Mouse (Mus musculus) spleen, postnatal 4 days (tissue): ENCODE measurements around the gene Tcf7l2.

Source experiments
- DNase-seq, 2 experiments: peaks; one replicate each; pipeline ENCODE4 v3.0.0; 2022; ENCODE audit warnings: low spot score in 2 of 2

Tcf7l2 gene

DNA sequence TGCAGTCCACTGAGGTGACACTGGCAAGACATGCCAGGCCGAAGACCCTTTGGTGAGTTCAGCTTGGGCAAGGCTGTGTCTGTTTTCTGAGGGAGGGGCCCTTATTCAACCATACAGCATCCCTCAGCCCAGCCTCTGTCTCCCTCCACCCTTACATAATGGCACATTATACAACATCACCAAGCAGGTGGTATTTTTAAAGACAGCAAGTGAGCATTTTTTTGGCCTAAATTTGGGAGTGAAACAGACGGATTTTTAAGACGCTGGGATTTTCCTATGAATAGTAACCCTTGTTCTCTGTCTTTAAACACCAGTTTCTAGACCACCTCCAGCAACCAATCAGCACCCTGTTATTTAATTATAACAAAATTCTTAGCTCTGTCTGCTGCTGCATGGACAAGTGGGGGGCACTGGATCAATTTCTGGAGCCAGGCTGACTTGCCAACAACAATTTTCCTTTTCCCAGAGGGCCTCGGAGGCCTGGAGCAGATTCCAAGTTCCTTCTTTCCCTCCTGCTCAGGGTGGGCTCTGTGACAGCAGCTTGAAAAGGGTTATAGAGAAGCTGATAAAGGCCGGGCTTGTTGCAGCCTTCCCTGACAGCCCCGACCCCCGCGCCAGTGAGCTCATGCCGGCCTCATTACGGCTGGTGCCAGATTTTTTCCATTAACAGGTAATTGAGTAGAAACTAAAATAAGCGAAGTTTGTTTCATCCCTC lies 199.1 kb downstream of the Tcf7l2 start:
- DNase-seq = no peak

DNA sequence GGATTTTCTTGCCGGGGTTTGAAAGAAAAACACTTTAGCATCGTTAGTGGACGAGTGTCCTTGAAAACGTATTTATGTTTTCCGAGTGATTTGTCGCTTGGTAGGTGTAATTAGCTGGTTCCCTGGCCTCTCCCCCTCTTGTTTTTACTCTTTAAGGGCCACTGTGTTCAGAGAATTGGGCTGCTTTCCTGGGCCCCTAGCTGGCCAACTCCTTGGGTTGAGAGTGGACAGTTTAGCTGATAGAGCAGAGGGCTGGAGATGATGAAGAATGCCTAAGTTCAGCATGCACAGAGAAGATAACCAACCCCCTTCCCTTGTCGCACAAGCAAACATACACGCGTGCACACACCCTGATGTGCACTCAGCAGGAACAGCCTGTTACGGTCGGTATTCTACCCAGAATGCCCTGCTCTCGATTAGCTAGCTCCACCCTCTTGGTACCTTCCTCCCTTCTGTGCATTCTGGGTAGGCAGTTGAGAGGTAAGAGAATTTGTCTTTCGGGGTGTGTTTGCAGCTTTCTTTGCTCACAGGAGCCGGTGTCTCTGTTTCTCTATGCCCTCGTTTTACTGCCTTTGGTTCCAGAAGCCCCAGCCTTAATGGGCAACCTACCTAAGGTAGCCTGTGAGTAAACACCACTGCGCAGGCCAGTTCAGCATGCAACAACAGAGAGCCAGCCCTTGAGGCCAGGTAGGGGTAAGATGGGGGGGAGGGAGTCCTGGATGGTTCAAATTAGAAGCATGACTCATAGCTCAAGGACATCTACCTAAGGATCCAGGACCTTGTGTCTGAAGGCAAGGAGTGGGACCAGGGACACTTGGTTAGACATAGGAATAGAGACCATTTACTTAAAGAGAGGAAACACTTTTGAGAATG lies 199.9 kb downstream of the Tcf7l2 start:
- DNase-seq = peak; percentile 57 to 62

DNA sequence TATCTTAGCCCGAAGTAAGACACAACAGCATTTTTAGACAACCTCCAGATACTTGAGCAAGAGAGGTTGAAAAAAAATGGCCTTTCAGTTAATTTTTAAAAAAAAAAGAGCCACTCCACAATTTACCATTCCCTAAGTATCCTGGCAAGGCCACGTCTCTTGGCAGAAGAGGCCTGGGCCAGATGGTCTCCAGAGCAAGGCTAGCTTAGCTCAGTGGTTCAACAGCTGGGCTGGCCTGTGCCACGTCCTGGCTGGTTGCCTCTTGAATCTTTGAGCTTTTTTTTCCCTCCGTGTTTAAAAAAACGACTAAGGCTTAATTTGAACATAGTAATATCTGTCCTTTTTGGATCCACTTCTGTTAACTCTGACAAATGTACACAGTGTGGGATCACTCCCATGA lies 209.8 kb downstream of the Tcf7l2 start:
- DNase-seq = no peak

DNA sequence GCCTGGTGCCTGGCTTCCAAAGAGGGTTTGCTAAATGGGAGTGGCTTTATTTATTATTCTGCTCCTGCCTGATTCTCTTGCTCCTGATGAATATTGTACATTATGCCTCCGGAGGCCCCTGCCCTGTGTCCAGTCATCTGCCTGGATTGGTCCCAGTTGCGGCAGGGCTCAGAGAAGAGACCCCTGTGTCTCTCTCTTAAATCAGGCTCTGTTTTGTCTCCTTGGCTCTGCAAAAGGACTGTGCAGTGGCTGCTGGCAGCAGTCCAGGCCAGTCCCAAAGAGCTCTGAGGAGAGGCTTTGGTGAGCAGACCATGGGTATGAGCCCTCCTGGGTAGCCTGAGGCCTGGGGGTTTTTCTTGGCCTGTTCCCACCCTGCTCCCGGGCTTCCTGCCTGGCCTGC lies 211.6 kb downstream of the Tcf7l2 start:
- no peak for DNase-seq

DNA sequence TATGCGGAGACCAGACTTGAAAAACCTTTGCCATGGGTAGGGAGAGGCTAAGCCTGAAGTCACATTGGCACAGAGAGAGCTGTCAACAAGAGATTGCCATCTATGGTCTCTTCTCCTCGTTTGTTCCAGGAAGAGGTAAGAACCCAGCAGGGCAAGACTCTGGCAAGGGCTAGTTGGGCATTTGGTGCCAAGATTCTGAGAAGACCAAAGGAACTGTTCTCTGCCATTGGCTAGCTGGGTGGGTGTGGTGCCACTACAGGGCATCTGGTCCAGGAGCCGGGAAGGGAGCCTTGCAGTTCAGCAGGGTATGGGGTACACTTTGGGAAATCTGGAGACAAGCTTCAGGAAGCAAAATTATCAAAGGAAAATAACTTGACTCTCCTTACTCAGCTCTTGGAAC lies 213.5 kb downstream of the Tcf7l2 start:
- no peak for DNase-seq

DNA sequence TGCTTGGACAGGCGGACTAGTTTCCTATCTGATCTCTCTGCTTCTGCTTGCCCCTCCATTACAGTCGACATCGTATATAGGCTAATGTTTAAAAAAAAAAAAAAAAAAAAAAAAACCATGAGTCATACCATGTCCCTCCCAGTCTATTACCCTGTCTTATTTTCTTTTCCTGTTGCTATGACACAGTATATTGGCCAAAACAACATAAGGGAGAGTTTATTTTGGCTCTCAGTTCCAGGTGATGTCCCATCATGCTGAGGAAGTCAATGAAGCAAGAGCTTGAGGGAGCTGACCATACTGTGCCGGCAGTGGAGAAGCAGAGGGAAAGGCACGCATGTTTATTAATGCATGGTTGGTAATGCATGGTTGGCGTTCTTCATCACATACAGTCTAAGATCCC lies 215.1 kb downstream of the Tcf7l2 start:
- no peak for DNase-seq

DNA sequence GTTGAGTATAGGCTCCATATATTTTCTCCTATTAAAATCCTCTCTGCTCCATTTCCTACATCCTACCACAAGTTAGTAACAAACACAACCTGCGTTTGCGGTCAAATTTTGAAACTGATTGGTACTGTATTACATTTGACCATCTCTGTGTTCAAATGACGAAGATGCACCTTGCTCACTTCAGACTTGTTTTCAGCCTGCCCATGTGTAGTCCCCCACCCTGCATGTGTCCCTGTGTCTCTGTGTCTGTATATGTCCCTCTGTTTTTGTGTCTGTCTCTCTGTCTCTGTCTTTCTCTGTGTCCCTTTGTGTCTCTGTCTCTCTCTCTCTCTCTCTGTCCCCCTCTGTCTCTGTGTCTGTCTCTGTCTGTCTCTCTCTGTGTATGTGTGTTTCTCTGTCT lies 222.8 kb downstream of the Tcf7l2 start:
- no peak for DNase-seq

DNA sequence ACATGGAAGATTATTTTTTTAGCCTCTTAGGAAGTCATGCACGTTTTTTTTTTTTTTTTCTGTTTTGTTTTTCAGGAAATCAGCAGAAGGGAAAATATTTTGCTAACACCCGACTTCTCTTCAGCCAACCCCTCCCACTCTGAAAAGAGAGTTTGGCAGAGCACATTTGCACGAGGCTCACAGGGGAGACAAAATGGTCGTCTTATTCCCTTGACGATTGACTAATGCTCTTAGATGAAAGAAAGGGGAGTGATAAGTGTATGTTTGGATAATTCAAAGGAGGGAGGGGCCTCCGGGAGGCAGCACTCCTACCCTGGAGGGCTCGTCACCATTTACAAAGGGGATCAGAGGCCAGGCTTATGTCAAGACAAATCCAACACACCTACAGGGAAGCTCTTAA lies 224.4 kb downstream of the Tcf7l2 start:
- DNase-seq = no peak

DNA sequence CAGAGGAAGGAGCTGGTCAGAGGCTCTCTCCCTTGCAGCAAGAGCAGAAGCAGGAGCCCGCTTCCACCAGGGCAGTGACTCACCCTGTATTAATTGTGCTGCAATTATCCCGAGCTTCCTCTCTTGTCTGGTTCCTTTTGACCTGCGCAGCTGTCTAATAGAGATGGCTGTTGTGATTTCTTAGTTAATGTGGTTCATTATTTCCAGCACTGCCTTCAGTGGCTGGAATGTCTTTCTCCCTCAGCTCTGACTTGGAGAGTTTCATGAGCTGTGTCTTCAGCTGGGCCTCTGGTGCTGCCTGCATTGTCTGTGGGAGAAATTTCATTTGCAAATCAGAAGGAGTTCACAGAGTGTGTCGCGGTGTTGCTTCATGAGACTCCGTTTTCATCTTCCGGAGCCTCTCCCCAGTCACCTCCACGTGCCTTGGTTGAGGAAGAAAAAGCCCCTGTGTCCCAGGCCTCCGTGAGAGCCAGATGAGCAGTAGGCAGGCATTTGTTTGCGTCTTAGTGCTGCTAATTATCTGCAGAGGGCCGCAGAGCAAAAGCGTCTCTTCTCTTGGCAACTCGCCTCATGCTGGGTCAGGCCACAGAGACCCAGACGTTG lies 228.4 kb downstream of the Tcf7l2 start:
- DNase-seq = no peak

DNA sequence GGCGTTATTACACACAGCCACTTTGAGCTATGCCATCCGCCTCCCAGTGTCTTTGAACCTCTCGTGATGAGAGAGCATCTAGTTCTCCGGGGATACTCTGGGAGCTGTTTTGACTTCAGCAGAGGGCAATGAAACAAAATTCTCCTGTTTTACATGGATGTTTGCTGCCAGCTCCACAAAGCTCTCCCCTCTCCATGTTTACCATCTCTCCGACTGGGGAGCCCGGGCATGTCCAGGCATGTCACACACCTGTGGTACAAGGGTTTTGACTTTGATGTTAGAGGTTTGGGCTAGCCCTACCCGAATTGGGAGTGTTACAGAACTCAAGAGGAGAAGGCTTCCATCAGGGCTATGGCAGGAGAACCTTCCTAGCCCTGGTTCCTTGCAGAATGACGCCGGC lies 234.5 kb downstream of the Tcf7l2 start:
- no peak for DNase-seq
